15 mouse cellular contexts compared by ENCODE assay signal in the genomic region with DNA sequence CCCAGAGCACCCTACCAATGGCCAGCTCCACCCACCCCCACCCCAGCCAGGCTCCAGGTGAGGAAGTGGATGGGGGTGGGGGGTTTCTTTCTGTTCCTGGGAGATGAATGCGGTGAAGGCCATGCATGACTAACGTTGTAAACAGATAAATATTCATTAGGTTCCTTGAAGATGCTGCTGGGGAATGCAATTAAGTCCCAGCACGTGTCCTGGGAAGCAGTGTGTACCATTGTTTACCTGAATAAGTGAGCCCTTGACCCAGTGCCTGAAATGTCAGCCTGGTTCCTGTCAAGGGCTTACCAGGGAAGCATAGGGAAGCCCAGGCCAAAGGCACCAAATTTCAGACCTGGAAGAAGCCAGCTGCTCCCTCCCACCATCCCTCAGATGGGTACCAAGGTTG. TPM values are rescaled to one million over a fixed set of nuclear protein-coding genes. Genes with fewer than 3 reads are reported as not detected.
DNase-seq lines count a peak whose midpoint lies in the region; ATAC-seq and TF ChIP-seq lines count a peak whose summit lies in the region.
"Had no signal": no experiment of that assay in that cellular context is flagged by ENCODE, and none has a peak within 500 bp of the region (broad histone marks: within the 10 kb centered on the region; RNA-seq: fewer than 3 reads in every experiment).

No protein-coding gene starts in this region.

- peaks cover 16% of the 10 kb centered on the region for H3K4me1 ChIP-seq in forebrain, embryonic 13.5 days
- H3K4me1 ChIP-seq in forebrain, postnatal 0 days (ENCODE audit: insufficient read depth): no peaks in the 10 kb centered on the region
- peaks cover 72% of the 10 kb centered on the region for H3K4me1 ChIP-seq in midbrain, embryonic 13.5 days (replicated peaks)
- H3K4me1 ChIP-seq in midbrain, postnatal 0 days (ENCODE audit: insufficient read depth, low read length): peaks cover 4% of the 10 kb centered on the region; the same call in 1 of the 2 replicates
- H3K4me1 ChIP-seq in intestine, embryonic 15.5 days (replicated peaks): peaks cover 92% of the 10 kb centered on the region
- peaks cover 67% of the 10 kb centered on the region for H3K4me1 ChIP-seq in stomach, embryonic 15.5 days

- 13% methylated on average over 3 of the region's 3 CpGs for WGBS in forebrain, embryonic 13.5 days
- 8% methylated on average over 3 of the region's 3 CpGs for WGBS in forebrain, postnatal 0 days
- WGBS in midbrain, embryonic 13.5 days: 10% methylated on average over 3 of the region's 3 CpGs
- WGBS in midbrain, postnatal 0 days: 16% methylated on average over 3 of the region's 3 CpGs
- whole genome bisulfite sequencing in intestine, embryonic 15.5 days: 29% methylated on average over 3 of the region's 3 CpGs
- 30% methylated on average over 3 of the region's 3 CpGs for WGBS in stomach, embryonic 15.5 days

- no peak overlapping the region for H3K9ac ChIP-seq in forebrain, embryonic 13.5 days
- H3K9ac ChIP-seq in forebrain, postnatal 0 days: no peak overlapping the region
- H3K9ac ChIP-seq in midbrain, embryonic 13.5 days (replicated peaks): no peak overlapping the region
- H3K9ac ChIP-seq in midbrain, postnatal 0 days (replicated peaks; ENCODE audit: low read length, poor library complexity, severe bottlenecking): no peak overlapping the region
- H3K9ac ChIP-seq in intestine, embryonic 15.5 days: 0 out of 2 replicates have a peak overlapping the region, but pooled peaks have one; percentile 5
- H3K9ac ChIP-seq in stomach, embryonic 15.5 days: no peak overlapping the region
- H3K9ac ChIP-seq: embryonic facial prominence, embryonic 12.5 days had no signal

- H3K4me3 ChIP-seq in forebrain, embryonic 13.5 days: no peak overlapping the region
- H3K4me3 ChIP-seq in forebrain, postnatal 0 days (ENCODE audit: low read depth, low read length): no peak overlapping the region
- H3K4me3 ChIP-seq in midbrain, embryonic 13.5 days (replicated peaks): no peak overlapping the region
- no peak overlapping the region for H3K4me3 ChIP-seq in midbrain, postnatal 0 days (ENCODE audit: low read depth, low read length)
- H3K4me3 ChIP-seq in intestine, embryonic 15.5 days (replicated peaks): no peak overlapping the region
- H3K4me3 ChIP-seq in stomach, embryonic 15.5 days (replicated peaks): no peak overlapping the region
- H3K4me3 ChIP-seq: embryonic facial prominence, embryonic 12.5 days had no signal

- no peak for TF ChIP-seq CTCF in forebrain, postnatal 0 days (IDR thresholded peaks at IDR 0.05; ENCODE audit: low read depth)
- TF ChIP-seq CTCF in midbrain, postnatal 0 days (IDR thresholded peaks at IDR 0.05): no peak

- no peaks in the 10 kb centered on the region for H3K36me3 ChIP-seq in forebrain, embryonic 13.5 days (ENCODE audit: poor library complexity, severe bottlenecking)
- H3K36me3 ChIP-seq in forebrain, postnatal 0 days (ENCODE audit: insufficient read depth): no peaks in the 10 kb centered on the region
- H3K36me3 ChIP-seq in midbrain, embryonic 13.5 days: no peaks in the 10 kb centered on the region
- no peaks in the 10 kb centered on the region for H3K36me3 ChIP-seq in midbrain, postnatal 0 days (ENCODE audit: insufficient read depth, low read length)
- no peaks in the 10 kb centered on the region for H3K36me3 ChIP-seq in intestine, embryonic 15.5 days
- H3K36me3 ChIP-seq in stomach, embryonic 15.5 days: no peaks in the 10 kb centered on the region
- H3K36me3 ChIP-seq: embryonic facial prominence, embryonic 12.5 days had no signal

- 0 out of 2 replicates have a peak overlapping the region, but pooled peaks have one; percentile 5 for H3K27ac ChIP-seq in forebrain, embryonic 13.5 days
- H3K27ac ChIP-seq in forebrain, postnatal 0 days (ENCODE audit: low read depth, low read length): no peak overlapping the region
- peak overlapping the region; percentile 12; the same call in 1 of the 2 replicates for H3K27ac ChIP-seq in midbrain, embryonic 13.5 days
- H3K27ac ChIP-seq in midbrain, postnatal 0 days (ENCODE audit: low read depth, low read length): no peak overlapping the region
- H3K27ac ChIP-seq in intestine, embryonic 15.5 days: peak overlapping the region; percentile 87; the same call in 1 of the 2 replicates
- H3K27ac ChIP-seq in stomach, embryonic 15.5 days: peak overlapping the region; percentile 86
- H3K27ac ChIP-seq: embryonic facial prominence, embryonic 12.5 days had no signal

- H3K4me2 ChIP-seq in forebrain, embryonic 13.5 days: no peak overlapping the region
- H3K4me2 ChIP-seq in forebrain, postnatal 0 days (ENCODE audit: low read depth): no peak overlapping the region
- H3K4me2 ChIP-seq in midbrain, embryonic 13.5 days (replicated peaks): no peak overlapping the region
- no peak overlapping the region for H3K4me2 ChIP-seq in midbrain, postnatal 0 days (ENCODE audit: low read depth, low read length, poor library complexity, severe bottlenecking)
- H3K4me2 ChIP-seq in intestine, embryonic 15.5 days (replicated peaks): no peak overlapping the region
- no peak overlapping the region for H3K4me2 ChIP-seq in stomach, embryonic 15.5 days
- H3K4me2 ChIP-seq: embryonic facial prominence, embryonic 12.5 days had no signal

- H3K27me3 ChIP-seq in forebrain, embryonic 13.5 days: peaks cover 4% of the 10 kb centered on the region; the same call in 1 of the 2 replicates
- H3K27me3 ChIP-seq in forebrain, postnatal 0 days (ENCODE audit: insufficient read depth, low read length): no peaks in the 10 kb centered on the region
- 0 out of 2 replicates have a peak, but pooled peaks cover 3% of the 10 kb centered on the region for H3K27me3 ChIP-seq in midbrain, embryonic 13.5 days
- no peaks in the 10 kb centered on the region for H3K27me3 ChIP-seq in midbrain, postnatal 0 days (ENCODE audit: insufficient read depth, low read length)
- no peaks in the 10 kb centered on the region; the same call in 1 of the 2 replicates for H3K27me3 ChIP-seq in intestine, embryonic 15.5 days (replicated peaks)
- no peaks in the 10 kb centered on the region for H3K27me3 ChIP-seq in stomach, embryonic 15.5 days (replicated peaks)

- ATAC-seq in forebrain, embryonic 13.5 days: no peak
- no peak for ATAC-seq in forebrain, postnatal 0 days
- ATAC-seq in midbrain, embryonic 13.5 days: no peak
- no peak for ATAC-seq in midbrain, postnatal 0 days (ENCODE audit: low FRiP score)
- ATAC-seq in intestine, embryonic 15.5 days: no peak
- no peak for ATAC-seq in stomach, embryonic 15.5 days (ENCODE audit: insufficient read depth, low FRiP score, low read depth)

- DNase-seq in forebrain, postnatal 0 days: no peak
- DNase-seq in midbrain, postnatal 0 days (ENCODE audit: low spot score): no peak
- no peak for DNase-seq in thymus, postnatal 25 days
- DNase-seq in left cerebral cortex, adult 18-20 months (ENCODE audit: low spot score in 2 of 2): no peak
- DNase-seq: gastrocnemius, postnatal 25 days; heart, postnatal 14 days; kidney, postnatal 36 days; lung, adult 18-20 months; right cerebral cortex, postnatal 25 days had no signal

- no peaks in the 10 kb centered on the region for H3K9me3 ChIP-seq in forebrain, embryonic 13.5 days (replicated peaks)
- H3K9me3 ChIP-seq in forebrain, postnatal 0 days (ENCODE audit: low read length): no peaks in the 10 kb centered on the region
- no peaks in the 10 kb centered on the region for H3K9me3 ChIP-seq in midbrain, embryonic 13.5 days
- H3K9me3 ChIP-seq in midbrain, postnatal 0 days (ENCODE audit: low read length): no peaks in the 10 kb centered on the region
- H3K9me3 ChIP-seq in intestine, embryonic 15.5 days: no peaks in the 10 kb centered on the region
- H3K9me3 ChIP-seq in stomach, embryonic 15.5 days: no peaks in the 10 kb centered on the region
- H3K9me3 ChIP-seq: embryonic facial prominence, embryonic 12.5 days had no signal

RNA-seq across cellular contexts. Expression of a gene that starts 38.6 kb away (rescaled TPM):
- 0.48 and 0.49 TPM in 2 replicates for polyA plus RNA-seq in forebrain, embryonic 13.5 days (2015; fragmentation: Nextera tagmentation; extraction: Ambion mirVana)
- total RNA-seq in forebrain, postnatal 0 days (2014; rRNA removed): 9.5 and 10.1 TPM in 2 replicates
- polyA plus RNA-seq in forebrain, postnatal 0 days (2015; fragmentation: Nextera tagmentation; extraction: Ambion mirVana): 0.87 and 1.1 TPM in 2 replicates
- 1.5 and 2.1 TPM in 2 replicates for polyA plus RNA-seq in midbrain, embryonic 13.5 days (2015; fragmentation: Nextera tagmentation; extraction: Ambion mirVana)
- 19.6 and 28.6 TPM in 2 replicates for total RNA-seq in midbrain, postnatal 0 days (2014; rRNA removed)
- polyA plus RNA-seq in midbrain, postnatal 0 days (2015; fragmentation: Nextera tagmentation; extraction: Ambion mirVana): 1.2 TPM in 2 replicates
- polyA plus RNA-seq in intestine, embryonic 15.5 days (2015; fragmentation: Nextera tagmentation; extraction: Ambion mirVana): 4.9 and 5.2 TPM in 2 replicates
- 5.6 and 5.7 TPM in 2 replicates for polyA plus RNA-seq in stomach, embryonic 15.5 days (2015; fragmentation: Nextera tagmentation; extraction: Ambion mirVana)
- total RNA-seq in left cerebral cortex, adult 18-20 months (2021): 10 to 100 TPM; 35.6 to 37.5 TPM

RNA-seq across cellular contexts. Expression of a gene that starts 40.0 kb away (rescaled TPM):
- polyA plus RNA-seq in forebrain, embryonic 13.5 days (2015; fragmentation: Nextera tagmentation; extraction: Ambion mirVana): not detected in 2 replicates
- 0.77 TPM in 1 of 2 replicates, not detected in the other for total RNA-seq in forebrain, postnatal 0 days (2014; rRNA removed)
- 0.27 TPM in 1 of 2 replicates, not detected in the other for polyA plus RNA-seq in forebrain, postnatal 0 days (2015; fragmentation: Nextera tagmentation; extraction: Ambion mirVana)
- polyA plus RNA-seq in midbrain, embryonic 13.5 days (2015; fragmentation: Nextera tagmentation; extraction: Ambion mirVana): not detected in 2 replicates
- 0.93 and 3.5 TPM in 2 replicates for total RNA-seq in midbrain, postnatal 0 days (2014; rRNA removed)
- 0.15 and 0.37 TPM in 2 replicates for polyA plus RNA-seq in midbrain, postnatal 0 days (2015; fragmentation: Nextera tagmentation; extraction: Ambion mirVana)
- polyA plus RNA-seq in intestine, embryonic 15.5 days (2015; fragmentation: Nextera tagmentation; extraction: Ambion mirVana): not detected in 2 replicates
- polyA plus RNA-seq in stomach, embryonic 15.5 days (2015; fragmentation: Nextera tagmentation; extraction: Ambion mirVana): not detected in 2 replicates
- total RNA-seq in left cerebral cortex, adult 18-20 months (2021): 1 to 10 TPM; 8.0 to 8.5 TPM
- total RNA-seq: gastrocnemius, postnatal 25 days; heart, postnatal 14 days; megakaryocyte progenitor cell, adult 5-6 weeks had no signal

RNA-seq across cellular contexts. Expression of a gene that starts 55.9 kb away (rescaled TPM):
- polyA plus RNA-seq in forebrain, embryonic 13.5 days (2015; fragmentation: Nextera tagmentation; extraction: Ambion mirVana): 47.4 and 52.2 TPM in 2 replicates
- total RNA-seq in forebrain, postnatal 0 days (2014; rRNA removed): 38.1 and 40.9 TPM in 2 replicates
- 23.8 and 27.3 TPM in 2 replicates for polyA plus RNA-seq in forebrain, postnatal 0 days (2015; fragmentation: Nextera tagmentation; extraction: Ambion mirVana)
- 40.0 and 44.9 TPM in 2 replicates for polyA plus RNA-seq in midbrain, embryonic 13.5 days (2015; fragmentation: Nextera tagmentation; extraction: Ambion mirVana)
- total RNA-seq in midbrain, postnatal 0 days (2014; rRNA removed): 29.4 and 41.3 TPM in 2 replicates
- polyA plus RNA-seq in midbrain, postnatal 0 days (2015; fragmentation: Nextera tagmentation; extraction: Ambion mirVana): 23.4 and 25.0 TPM in 2 replicates
- polyA plus RNA-seq in intestine, embryonic 15.5 days (2015; fragmentation: Nextera tagmentation; extraction: Ambion mirVana): 53.9 and 54.0 TPM in 2 replicates
- polyA plus RNA-seq in stomach, embryonic 15.5 days (2015; fragmentation: Nextera tagmentation; extraction: Ambion mirVana): 48.7 and 48.9 TPM in 2 replicates
- total RNA-seq in left cerebral cortex, adult 18-20 months (2021): 10 to 100 TPM; 41.2 to 42.4 TPM

Comparison
In these comparisons a context has a peak if more than half of its experiments do, and no peak if none do; other contexts are left out.
1. H3K27ac ChIP-seq: peak in forebrain, embryonic 13.5 days (single experiment), midbrain, embryonic 13.5 days (single experiment), intestine, embryonic 15.5 days (single experiment) and stomach, embryonic 15.5 days (single experiment); none in forebrain, postnatal 0 days (single experiment) and midbrain, postnatal 0 days (single experiment).